Mouse (Mus musculus) adipocyte (in vitro differentiated cells): Measurements from ENCODE around the gene Usp3.

ENCODE experiments used
- DNase-seq: peaks from one replicate; pipeline ENCODE4 v3.0.0-alpha.2; 2016; ENCODE audit warnings: low spot score

Gene Usp3

GRCm38 (mm10) chr9:66592708-66593612 is at the start of gene Usp3:
TSS of gene Usp3 (minus strand) at chr9:66593142.
- DNase-seq, result peak; percentile 95

GRCm38 (mm10) chr9:66640491-66640890 is 47.5 kb upstream of the Usp3 start:
- no peak for DNase-seq

- DNase-seq, result no peak
Measured at GRCm38 (mm10) chr9:66639626-66640025, 46.7 kb upstream of the Usp3 start.

- no peak for DNase-seq
Measured at GRCm38 (mm10) chr9:66632441-66632840, 39.5 kb upstream of the Usp3 start.

GRCm38 (mm10) chr9:66630931-66631330 is 38.0 kb upstream of the Usp3 start:
- DNase-seq, result peak; percentile 47

- no peak for DNase-seq
Measured at GRCm38 (mm10) chr9:66626661-66627060, 33.7 kb upstream of the Usp3 start.

GRCm38 (mm10) chr9:66625974-66626530 is 33.1 kb upstream of the Usp3 start:
- no peak for DNase-seq

- DNase-seq, result no peak
Measured at GRCm38 (mm10) chr9:66624873-66625272, 31.9 kb upstream of the Usp3 start.

- no peak for DNase-seq
Measured at GRCm38 (mm10) chr9:66623627-66624026, 30.7 kb upstream of the Usp3 start.

- DNase-seq, result peak; percentile 73
Measured at GRCm38 (mm10) chr9:66620581-66620981, 27.6 kb upstream of the Usp3 start.

GRCm38 (mm10) chr9:66620055-66620454 is 27.1 kb upstream of the Usp3 start:
- no peak for DNase-seq

GRCm38 (mm10) chr9:66617812-66618211 is 24.9 kb upstream of the Usp3 start:
- no peak for DNase-seq

GRCm38 (mm10) chr9:66616858-66617257 is 23.9 kb upstream of the Usp3 start:
- DNase-seq, result no peak

GRCm38 (mm10) chr9:66615141-66615540 is 22.2 kb upstream of the Usp3 start:
- DNase-seq, result no peak

- DNase-seq, result no peak
Measured at GRCm38 (mm10) chr9:66614547-66614946, 21.6 kb upstream of the Usp3 start.

GRCm38 (mm10) chr9:66613667-66614066 is 20.7 kb upstream of the Usp3 start:
- DNase-seq, result no peak

- peak; percentile 86 for DNase-seq
Measured at GRCm38 (mm10) chr9:66611478-66612093, 18.6 kb upstream of the Usp3 start.

GRCm38 (mm10) chr9:66608817-66609345 is 15.9 kb upstream of the Usp3 start:
- DNase-seq, result no peak

GRCm38 (mm10) chr9:66606851-66607250 is 13.9 kb upstream of the Usp3 start:
- DNase-seq, result no peak

GRCm38 (mm10) chr9:66605876-66606750 is 13.2 kb upstream of the Usp3 start:
- no peak for DNase-seq

GRCm38 (mm10) chr9:66604349-66605206 is 11.6 kb upstream of the Usp3 start:
- no peak for DNase-seq
